Mouse (Mus musculus): ENCODE data around the gene Irak3. TPM values are rescaled to one million over a fixed set of nuclear protein-coding genes. Genes with fewer than 3 reads are reported as not detected.

Irak3 gene
- polyA plus RNA-seq, 1 experiment: 24.3 TPM

DNA sequence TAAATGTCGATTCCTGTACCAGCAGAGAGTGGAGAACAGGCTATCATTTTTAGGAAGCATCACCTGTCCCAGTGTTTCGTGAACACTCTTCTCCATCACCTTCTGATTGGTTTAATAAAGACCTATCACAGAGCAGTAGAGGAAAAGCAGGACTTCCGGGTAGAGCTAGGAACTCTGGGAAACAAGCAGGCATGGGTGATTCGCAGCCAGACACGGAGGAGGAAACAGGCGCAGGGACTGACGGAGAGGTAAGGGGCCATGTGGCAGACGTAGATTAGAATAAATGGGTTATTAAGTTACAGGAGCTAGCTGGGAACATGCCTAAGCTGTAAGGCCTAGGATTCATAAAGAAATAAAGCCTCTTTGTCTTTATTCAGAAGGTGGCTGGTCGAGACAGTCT, 41.4 kb downstream of the Irak3 start:
- Histone ChIP-seq H3K27me3 (ENCODE audit: control insufficient read depth, insufficient read depth, low read length) (no peaks in the 10 kb centered on the region), H3K4me3 (ENCODE audit: control insufficient read depth, low read depth, low read length) (no peak overlapping the region), H3K4me1 (ENCODE audit: control insufficient read depth, insufficient read depth, low read length) (peaks cover 8% of the 10 kb centered on the region), H3K27ac (ENCODE audit: control insufficient read depth, insufficient read depth, low read depth, low read length) (no peak overlapping the region), H3K36me3 (ENCODE audit: control insufficient read depth, insufficient read depth, low read length) (no peaks in the 10 kb centered on the region; the same call in none of the 2 replicates)
- TF ChIP-seq POLR2A (IDR thresholded peaks at IDR 0.05; ENCODE audit: control insufficient read depth, low read depth, low read length): no peak
- no peak for TF ChIP-seq CTCF (IDR thresholded peaks at IDR 0.05; ENCODE audit: control insufficient read depth, insufficient read depth, insufficient replicate concordance, low read depth, low read length)

DNA sequence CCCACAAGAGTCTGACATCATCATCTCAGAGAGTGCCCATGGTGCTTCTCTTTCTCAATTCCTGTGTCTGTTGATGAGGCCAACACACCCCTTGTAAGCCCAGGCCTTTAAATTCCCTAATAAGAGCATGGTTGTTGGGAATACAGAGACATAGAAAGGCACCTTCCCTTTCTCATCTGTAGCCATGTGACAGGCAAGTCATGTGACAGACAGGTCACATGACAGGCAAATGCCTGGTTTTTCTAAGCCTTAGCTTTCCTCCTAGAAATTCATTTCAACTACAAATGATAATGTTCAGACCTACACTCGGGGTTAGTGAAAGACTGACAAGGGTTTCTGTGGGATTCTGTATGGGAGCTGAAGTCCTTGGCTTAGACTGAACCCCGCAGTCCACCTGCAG, 48.0 kb downstream of the Irak3 start:
- TF ChIP-seq POLR2A (IDR thresholded peaks at IDR 0.05; ENCODE audit: control insufficient read depth, low read depth, low read length) (no peak), CTCF (IDR thresholded peaks at IDR 0.05; ENCODE audit: control insufficient read depth, insufficient read depth, insufficient replicate concordance, low read depth, low read length) (no peak)
- Histone ChIP-seq H3K4me3 (ENCODE audit: control insufficient read depth, low read depth, low read length) (no peak overlapping the region), H3K27me3 (ENCODE audit: control insufficient read depth, insufficient read depth, low read length) (no peaks in the 10 kb centered on the region), H3K27ac (ENCODE audit: control insufficient read depth, insufficient read depth, low read depth, low read length) (no peak overlapping the region), H3K4me1 (ENCODE audit: control insufficient read depth, insufficient read depth, low read length) (no peaks in the 10 kb centered on the region), H3K36me3 (ENCODE audit: control insufficient read depth, insufficient read depth, low read length) (no peaks in the 10 kb centered on the region)

DNA sequence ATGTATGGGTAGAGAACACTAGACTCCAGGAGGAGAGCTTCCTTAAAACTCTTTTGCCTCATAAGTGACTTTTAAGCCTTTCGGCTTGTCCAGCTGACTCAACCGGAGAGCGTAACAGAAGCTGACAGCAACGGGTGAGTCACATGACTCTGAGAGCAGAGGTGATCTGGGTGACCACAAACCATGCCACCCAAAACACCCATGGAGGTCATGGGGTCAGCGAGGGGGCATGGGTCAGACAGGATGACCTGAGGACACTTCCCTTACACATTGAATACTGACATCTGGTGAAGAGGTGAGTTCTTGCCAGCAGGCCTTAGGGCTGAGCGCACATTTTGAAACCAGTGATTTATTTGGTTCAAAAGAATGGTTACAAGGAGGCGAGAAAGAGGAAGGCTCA, 50.3 kb downstream of the Irak3 start:
- H3K36me3 ChIP-seq (ENCODE audit: control insufficient read depth, insufficient read depth, low read length): no peaks in the 10 kb centered on the region
- no peak overlapping the region for H3K27ac ChIP-seq (ENCODE audit: control insufficient read depth, insufficient read depth, low read depth, low read length)
- H3K4me1 ChIP-seq (ENCODE audit: control insufficient read depth, insufficient read depth, low read length): no peaks in the 10 kb centered on the region
- H3K27me3 ChIP-seq (ENCODE audit: control insufficient read depth, insufficient read depth, low read length): no peaks in the 10 kb centered on the region
- no peak overlapping the region for H3K4me3 ChIP-seq (ENCODE audit: control insufficient read depth, low read depth, low read length)
- no peak for TF ChIP-seq POLR2A (IDR thresholded peaks at IDR 0.05; ENCODE audit: control insufficient read depth, low read depth, low read length)
- no peak for TF ChIP-seq CTCF (IDR thresholded peaks at IDR 0.05; ENCODE audit: control insufficient read depth, insufficient read depth, insufficient replicate concordance, low read depth, low read length)

DNA sequence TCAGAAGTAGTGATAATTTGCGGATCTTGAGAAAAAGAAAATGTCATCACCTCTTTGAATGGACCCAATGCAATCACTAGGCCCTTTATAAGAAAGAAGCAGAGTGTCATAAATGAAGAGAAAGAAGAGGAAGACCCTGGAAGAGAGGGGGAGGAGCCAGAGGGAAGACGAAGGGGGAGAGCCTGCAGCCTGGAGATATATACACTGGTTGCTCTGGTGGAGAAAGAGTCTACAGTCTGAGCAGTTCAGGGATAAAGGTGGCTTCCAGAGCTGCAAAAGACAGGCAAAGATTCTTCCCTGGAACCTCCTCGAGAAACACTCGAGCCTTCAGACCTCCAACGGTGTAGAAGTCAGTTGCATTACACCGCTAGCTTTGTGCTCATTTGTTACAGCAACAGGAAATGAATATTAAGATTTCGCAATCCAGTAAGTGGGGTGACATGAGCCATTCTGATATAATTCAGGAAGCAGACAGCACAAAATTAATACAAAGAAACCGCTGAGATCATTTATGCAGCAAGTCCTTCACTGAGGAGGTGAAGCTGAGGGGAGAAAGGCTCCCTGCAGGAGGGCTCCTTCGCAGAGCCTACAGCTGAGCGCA, 60.9 kb downstream of the Irak3 start:
- Histone ChIP-seq H3K36me3 (ENCODE audit: control insufficient read depth, insufficient read depth, low read length) (no peaks in the 10 kb centered on the region; the same call in 1 of the 2 replicates), H3K27ac (ENCODE audit: control insufficient read depth, insufficient read depth, low read depth, low read length) (no peak overlapping the region), H3K4me1 (ENCODE audit: control insufficient read depth, insufficient read depth, low read length) (no peaks in the 10 kb centered on the region), H3K4me3 (ENCODE audit: control insufficient read depth, low read depth, low read length) (no peak overlapping the region), H3K27me3 (ENCODE audit: control insufficient read depth, insufficient read depth, low read length) (no peaks in the 10 kb centered on the region)
- no peak for TF ChIP-seq POLR2A (IDR thresholded peaks at IDR 0.05; ENCODE audit: control insufficient read depth, low read depth, low read length)
- no peak for TF ChIP-seq CTCF (IDR thresholded peaks at IDR 0.05; ENCODE audit: control insufficient read depth, insufficient read depth, insufficient replicate concordance, low read depth, low read length)

DNA sequence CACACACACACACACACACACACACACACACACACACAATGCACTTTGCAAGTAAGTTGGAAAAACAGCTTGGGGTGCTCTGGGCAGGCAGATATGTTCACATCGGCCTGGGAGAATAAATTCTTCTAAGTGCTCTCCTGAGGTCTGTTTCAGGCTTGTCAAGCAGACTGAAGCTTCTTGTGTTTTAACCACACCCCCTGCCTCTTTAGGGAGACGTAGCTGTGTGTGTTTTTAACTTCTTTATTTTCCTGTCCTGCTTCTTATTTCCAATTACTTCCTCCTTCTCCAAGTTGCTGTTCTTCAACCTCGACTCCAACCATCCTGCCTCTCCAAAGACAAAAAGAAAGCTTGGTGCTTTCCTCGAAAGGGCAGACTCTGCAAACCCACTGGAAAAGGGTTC, 61.7 kb downstream of the Irak3 start:
- Histone ChIP-seq H3K27ac (ENCODE audit: control insufficient read depth, insufficient read depth, low read depth, low read length) (no peak overlapping the region), H3K36me3 (ENCODE audit: control insufficient read depth, insufficient read depth, low read length) (no peaks in the 10 kb centered on the region), H3K27me3 (ENCODE audit: control insufficient read depth, insufficient read depth, low read length) (no peaks in the 10 kb centered on the region), H3K4me3 (ENCODE audit: control insufficient read depth, low read depth, low read length) (no peak overlapping the region), H3K4me1 (ENCODE audit: control insufficient read depth, insufficient read depth, low read length) (no peaks in the 10 kb centered on the region)
- TF ChIP-seq CTCF (IDR thresholded peaks at IDR 0.05; ENCODE audit: control insufficient read depth, insufficient read depth, insufficient replicate concordance, low read depth, low read length) (no peak), POLR2A (IDR thresholded peaks at IDR 0.05; ENCODE audit: control insufficient read depth, low read depth, low read length) (no peak)

DNA sequence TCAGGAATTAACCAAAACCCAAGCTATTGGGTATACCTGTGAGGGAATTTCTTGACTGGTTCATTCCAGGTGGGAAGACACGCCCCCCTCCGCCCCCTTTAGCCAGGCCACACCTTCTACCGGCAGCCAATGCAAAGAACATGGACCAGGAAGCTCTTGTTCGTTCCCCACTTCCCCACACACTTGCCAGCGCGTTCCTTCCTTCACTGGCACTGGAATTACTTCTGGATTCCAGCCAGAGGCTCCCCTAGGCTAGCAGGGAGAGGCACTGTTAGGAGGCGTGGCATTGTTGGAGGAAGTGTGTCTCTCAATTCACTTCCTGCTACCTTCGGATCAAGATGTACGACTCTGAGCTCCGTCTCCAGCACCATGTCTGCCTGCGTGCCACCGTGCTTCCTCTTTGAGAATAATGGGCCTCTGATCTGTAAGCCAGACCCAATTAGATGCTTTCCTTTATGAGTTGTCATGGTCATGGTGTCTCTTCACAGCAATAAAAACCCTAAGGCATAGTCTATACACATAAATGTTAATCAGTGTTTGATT, 65.8 kb downstream of the Irak3 start:
- Histone ChIP-seq H3K27ac (ENCODE audit: control insufficient read depth, insufficient read depth, low read depth, low read length) (no peak overlapping the region), H3K4me1 (ENCODE audit: control insufficient read depth, insufficient read depth, low read length) (peaks cover 4% of the 10 kb centered on the region), H3K4me3 (ENCODE audit: control insufficient read depth, low read depth, low read length) (no peak overlapping the region), H3K36me3 (ENCODE audit: control insufficient read depth, insufficient read depth, low read length) (no peaks in the 10 kb centered on the region), H3K27me3 (ENCODE audit: control insufficient read depth, insufficient read depth, low read length) (no peaks in the 10 kb centered on the region)
- TF ChIP-seq CTCF (IDR thresholded peaks at IDR 0.05; ENCODE audit: control insufficient read depth, insufficient read depth, insufficient replicate concordance, low read depth, low read length) (no peak), POLR2A (IDR thresholded peaks at IDR 0.05; ENCODE audit: control insufficient read depth, low read depth, low read length) (no peak)

DNA sequence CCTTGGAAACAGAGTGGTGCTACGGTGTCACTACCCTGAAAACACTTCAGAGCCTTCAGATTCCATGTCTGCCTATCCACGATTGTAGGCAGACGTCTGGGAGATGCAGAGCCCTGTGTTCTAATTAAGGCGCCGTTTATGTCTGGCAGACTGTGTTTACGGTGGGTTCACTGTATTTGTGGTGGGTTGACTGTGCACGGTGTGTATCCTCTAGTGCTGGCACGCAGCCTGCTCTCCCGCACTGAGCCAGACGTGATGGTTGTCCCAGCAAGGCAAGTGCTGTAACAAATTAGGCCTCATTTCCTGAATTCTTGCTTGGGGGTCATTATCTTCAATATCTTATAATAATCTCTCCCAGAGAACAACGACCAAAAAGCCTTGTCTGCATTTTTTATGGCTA, 68.2 kb downstream of the Irak3 start:
- H3K4me1 ChIP-seq (ENCODE audit: control insufficient read depth, insufficient read depth, low read length): peaks cover 6% of the 10 kb centered on the region
- no peak overlapping the region for H3K27ac ChIP-seq (ENCODE audit: control insufficient read depth, insufficient read depth, low read depth, low read length)
- H3K27me3 ChIP-seq (ENCODE audit: control insufficient read depth, insufficient read depth, low read length): no peaks in the 10 kb centered on the region
- H3K4me3 ChIP-seq (ENCODE audit: control insufficient read depth, low read depth, low read length): no peak overlapping the region
- H3K36me3 ChIP-seq (ENCODE audit: control insufficient read depth, insufficient read depth, low read length): no peaks in the 10 kb centered on the region
- TF ChIP-seq POLR2A (IDR thresholded peaks at IDR 0.05; ENCODE audit: control insufficient read depth, low read depth, low read length): no peak
- TF ChIP-seq CTCF (IDR thresholded peaks at IDR 0.05; ENCODE audit: control insufficient read depth, insufficient read depth, insufficient replicate concordance, low read depth, low read length): no peak
